Mouse (Mus musculus) myocyte (in vitro differentiated cells): Measurements from ENCODE around the gene Egln3. TPM values are rescaled to one million over a fixed set of nuclear protein-coding genes. Genes with fewer than 3 reads are reported as not detected.

Source experiments
- H3K27me3 ChIP-seq: one replicate; pipeline ENCODE4 v1.6.1; 2011; ENCODE audit not compliant: control insufficient read depth, insufficient read depth, insufficient read length
- H3K36me3 ChIP-seq: one replicate; pipeline ENCODE4 v1.6.1; 2011; ENCODE audit not compliant: control insufficient read depth, insufficient read depth
- H3K4me2 ChIP-seq: one replicate; pipeline ENCODE4 v1.6.1; 2011; ENCODE audit warnings: low read depth, control low read depth
- H3K4me3 ChIP-seq: one replicate; pipeline ENCODE4 v1.5.1; 2011; ENCODE audit warnings: mild to moderate bottlenecking, control low read depth, moderate library complexity
- H3K79me2 ChIP-seq: one replicate; pipeline ENCODE4 v1.6.1; 2011; ENCODE audit not compliant: control insufficient read depth, insufficient read depth
- H3ac ChIP-seq: one replicate; pipeline ENCODE4 v1.6.1; 2011; ENCODE audit not compliant: control insufficient read depth, insufficient read length
- CEBPB ChIP-seq: IDR thresholded peaks from 2 replicates; pipeline ENCODE4 v1.6.1; 2011; ENCODE audit warnings: mild to moderate bottlenecking, moderate library complexity; ENCODE audit not compliant: poor library complexity, insufficient read depth, severe bottlenecking
- E2F4 ChIP-seq: IDR thresholded peaks from one replicate; pipeline ENCODE4 v1.6.1; 2011; ENCODE audit warnings: mild to moderate bottlenecking, control low read depth, moderate library complexity; ENCODE audit not compliant: insufficient read depth
- MAX ChIP-seq: IDR thresholded peaks from one replicate; pipeline ENCODE4 v1.6.1; 2011; ENCODE audit warnings: low read depth, mild to moderate bottlenecking, control low read depth
- MYOD1 ChIP-seq, 3 experiments: IDR thresholded peaks; one replicate each; pipeline ENCODE4 v1.6.1; 2011; ENCODE audit warnings: control low read depth in 2 of 3, low read depth in 2 of 3, mild to moderate bottlenecking in 2 of 3, moderate library complexity in 1 of 3; ENCODE audit not compliant: insufficient read length in 2 of 3, control insufficient read depth in 1 of 3
- MYOG ChIP-seq, 3 experiments: IDR thresholded peaks; one replicate each; pipeline ENCODE4 v1.6.1; 2011; ENCODE audit warnings: control low read depth in 2 of 3, low read depth in 2 of 3, mild to moderate bottlenecking in 2 of 3; ENCODE audit not compliant: insufficient read length in 2 of 3, control insufficient read depth in 1 of 3, insufficient read depth in 1 of 3
- POLR2A ChIP-seq: IDR thresholded peaks from one replicate; pipeline ENCODE4 v1.6.1; 2011; ENCODE audit warnings: low read depth, mild to moderate bottlenecking, control low read depth, moderate library complexity; ENCODE audit not compliant: insufficient read length
- POLR2AphosphoS2 ChIP-seq: IDR thresholded peaks from one replicate; pipeline ENCODE4 v1.6.1; 2011; ENCODE audit warnings: low read depth, control low read depth; ENCODE audit not compliant: insufficient read length
- REST ChIP-seq: IDR thresholded peaks from one replicate; pipeline ENCODE4 v1.6.1; 2011; ENCODE audit warnings: mild to moderate bottlenecking, control low read depth, moderate library complexity; ENCODE audit not compliant: insufficient read depth, insufficient read length
- SRF ChIP-seq: IDR thresholded peaks from one replicate; pipeline ENCODE4 v1.6.1; 2011; ENCODE audit warnings: low read depth; ENCODE audit not compliant: control insufficient read depth, insufficient read length
- TCF12 ChIP-seq: IDR thresholded peaks from one replicate; pipeline ENCODE4 v1.6.1; 2011; ENCODE audit warnings: mild to moderate bottlenecking, control low read depth; ENCODE audit not compliant: poor library complexity, insufficient read depth, severe bottlenecking
- TCF3 ChIP-seq: IDR thresholded peaks from one replicate; pipeline ENCODE4 v1.6.1; 2011; ENCODE audit warnings: low read depth, control low read depth; ENCODE audit not compliant: insufficient read length
- USF1 ChIP-seq: IDR thresholded peaks from one replicate; pipeline ENCODE4 v1.6.1; 2011; ENCODE audit warnings: low read depth, mild to moderate bottlenecking, control low read depth, moderate library complexity
- polyA plus RNA-seq: library from polyadenylated mRNA; unstranded; fragments of >200 nt; fragmentation: generic; extraction: Trizol; gene quantifications from one replicate; pipeline ENCODE4 v1.2.1, GENCODE M21; 2012; ENCODE audit warnings: missing spikeins

Gene Egln3
- polyA plus RNA-seq, 1 experiment, result 130 TPM

DNA sequence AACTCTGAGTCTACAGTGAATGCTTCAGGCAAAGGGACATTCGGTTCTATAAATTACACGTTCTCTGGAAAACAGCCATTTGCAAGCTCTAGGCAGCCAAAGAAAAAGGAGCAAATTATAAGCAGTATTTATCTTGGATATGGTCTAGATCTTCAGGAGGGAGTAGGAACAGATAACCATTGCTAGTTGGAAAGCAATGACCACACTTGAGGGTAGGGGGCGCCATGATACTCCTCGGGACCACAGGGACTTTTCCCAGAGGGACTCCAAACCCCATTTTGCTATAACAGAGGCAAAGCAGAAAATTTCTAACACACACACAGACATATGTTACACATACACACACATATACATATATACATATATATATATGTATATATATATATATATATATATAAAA lies 3.5 kb downstream of the Egln3 start:
- Histone ChIP-seq H3K4me2 (peak overlapping the region; percentile 92), H3K36me3 (peaks cover 9% of the 10 kb centered on the region), H3K79me2 (peaks cover 81% of the 10 kb centered on the region), H3K4me3 (peak overlapping the region; percentile 99), H3ac (no peak overlapping the region), H3K27me3 (no peaks in the 10 kb centered on the region)
- TF ChIP-seq REST (no peak), TCF12 (no peak), TCF3 (no peak), CEBPB (no peak), E2F4 (no peak), MAX (no peak), POLR2AphosphoS2 (no peak), MYOD1 (IDR thresholded peaks at IDR 0.05; ENCODE audit: control insufficient read depth in 1 of 3, insufficient read length in 2 of 3, low read depth in 2 of 3) (no peak), MYOG (IDR thresholded peaks at IDR 0.05; ENCODE audit: control insufficient read depth in 1 of 3, insufficient read depth in 1 of 3, insufficient read length in 2 of 3, low read depth in 2 of 3) (no peak), POLR2A (no peak), USF1 (no peak), SRF (no peak)

DNA sequence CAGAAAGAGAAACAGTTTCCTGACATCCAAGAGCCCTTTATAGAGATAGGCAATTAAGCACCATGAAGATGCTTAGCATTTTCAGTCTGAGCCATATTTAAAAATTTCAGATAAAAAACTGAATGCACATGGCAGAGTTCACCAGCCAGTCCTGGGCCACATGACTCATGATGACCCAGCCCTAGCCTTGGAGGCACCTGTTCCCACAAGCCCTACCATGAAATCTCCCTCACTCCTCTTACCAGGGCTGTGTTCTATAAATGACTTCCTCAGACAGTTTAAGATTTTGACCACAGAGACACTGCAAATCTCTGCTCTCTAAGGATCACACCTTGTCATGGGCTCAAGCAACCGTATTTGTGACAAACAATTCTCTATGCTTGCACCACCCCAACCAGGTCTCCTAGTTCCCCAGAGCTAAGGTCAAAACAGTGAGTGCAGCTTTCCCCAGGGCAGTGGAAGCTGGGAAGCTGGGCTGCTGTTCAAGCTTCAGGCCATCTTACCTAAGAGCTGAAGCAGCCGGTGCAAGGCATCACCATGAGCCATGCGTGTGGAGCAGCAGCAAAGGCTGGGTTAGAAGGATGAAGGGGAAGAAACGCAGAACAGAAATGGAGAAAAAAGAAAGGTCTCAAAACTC lies 5.3 kb downstream of the Egln3 start:
- Histone ChIP-seq H3K4me3 (peak overlapping the region; percentile 99), H3K79me2 (peaks cover 97% of the 10 kb centered on the region), H3K27me3 (no peaks in the 10 kb centered on the region), H3K36me3 (peaks cover 13% of the 10 kb centered on the region), H3K4me2 (peak overlapping the region; percentile 92), H3ac (no peak overlapping the region)
- TF ChIP-seq MYOD1 (IDR thresholded peaks at IDR 0.05; ENCODE audit: control insufficient read depth in 1 of 3, insufficient read length in 2 of 3, low read depth in 2 of 3), result peak; percentile 39 to 96 (median 89)
- TF ChIP-seq TCF3, result no peak
- TF ChIP-seq E2F4, result no peak
- peak; percentile 69 for TF ChIP-seq USF1
- TF ChIP-seq CEBPB, result 0 out of 2 replicates have a peak, but pooled peaks have one; percentile 1
- peak; percentile 82 for TF ChIP-seq TCF12
- TF ChIP-seq POLR2AphosphoS2, result no peak
- peak; percentile 59 to 87 (median 85) for TF ChIP-seq MYOG (IDR thresholded peaks at IDR 0.05; ENCODE audit: control insufficient read depth in 1 of 3, insufficient read depth in 1 of 3, insufficient read length in 2 of 3, low read depth in 2 of 3)
- TF ChIP-seq REST, result no peak

DNA sequence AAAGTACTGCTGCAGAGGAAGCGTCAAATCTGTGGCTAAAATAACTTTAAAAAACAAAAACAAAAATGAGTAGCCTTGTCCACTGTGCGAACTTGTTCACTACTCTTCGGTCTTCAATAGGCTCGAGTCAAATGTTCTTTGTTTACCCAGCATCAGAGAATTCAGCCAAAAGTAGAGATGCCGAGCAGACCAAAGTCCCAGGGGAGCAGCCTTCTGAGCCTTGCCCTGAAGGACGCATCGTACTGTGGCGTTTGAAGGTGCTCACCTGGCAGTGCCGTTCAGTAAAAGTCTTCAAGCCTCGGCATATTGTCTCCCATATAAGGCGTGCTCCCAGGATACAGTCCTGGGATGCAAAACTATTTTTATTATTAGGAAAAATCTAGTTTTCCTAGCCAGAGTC lies 5.8 kb downstream of the Egln3 start:
- Histone ChIP-seq H3K4me3 (peak overlapping the region; percentile 99), H3K4me2 (peak overlapping the region; percentile 92), H3ac (no peak overlapping the region), H3K27me3 (no peaks in the 10 kb centered on the region), H3K36me3 (peaks cover 13% of the 10 kb centered on the region), H3K79me2 (peaks cover 97% of the 10 kb centered on the region)
- TF ChIP-seq POLR2AphosphoS2, result no peak
- TF ChIP-seq SRF, result no peak
- TF ChIP-seq MYOG (IDR thresholded peaks at IDR 0.05; ENCODE audit: control insufficient read depth in 1 of 3, insufficient read depth in 1 of 3, insufficient read length in 2 of 3, low read depth in 2 of 3), result no peak
- no peak for TF ChIP-seq CEBPB
- TF ChIP-seq MYOD1 (IDR thresholded peaks at IDR 0.05; ENCODE audit: control insufficient read depth in 1 of 3, insufficient read length in 2 of 3, low read depth in 2 of 3), result no peak

DNA sequence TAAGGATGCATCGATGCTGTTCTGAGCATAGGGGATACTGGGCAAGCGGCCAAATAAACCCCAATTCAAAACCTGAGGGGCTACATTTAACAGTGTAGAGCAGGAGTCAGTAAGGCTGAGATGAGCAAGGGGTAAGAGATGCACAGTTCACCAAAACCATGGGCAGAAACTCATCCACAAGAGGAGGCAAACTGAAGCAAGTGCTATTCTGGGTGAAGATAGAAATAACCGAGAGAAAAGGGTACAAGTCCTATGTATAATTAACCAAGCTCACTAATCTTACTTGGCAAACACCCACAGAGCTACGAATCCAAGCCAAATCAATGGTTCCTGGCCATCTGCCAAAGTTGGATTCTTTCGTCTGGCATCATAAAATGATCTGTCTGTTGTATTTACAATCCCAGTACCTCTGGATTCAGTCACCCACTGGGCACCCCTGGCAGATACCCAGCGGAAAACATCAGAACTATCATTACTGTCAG lies 6.3 kb downstream of the Egln3 start:
- Histone ChIP-seq H3K27me3 (no peaks in the 10 kb centered on the region), H3K4me2 (peak overlapping the region; percentile 92), H3K4me3 (no peak overlapping the region), H3K36me3 (peaks cover 13% of the 10 kb centered on the region), H3ac (no peak overlapping the region), H3K79me2 (peaks cover 97% of the 10 kb centered on the region)
- TF ChIP-seq CEBPB (no peak), USF1 (no peak), MYOG (IDR thresholded peaks at IDR 0.05; ENCODE audit: control insufficient read depth in 1 of 3, insufficient read depth in 1 of 3, insufficient read length in 2 of 3, low read depth in 2 of 3) (no peak), REST (no peak), E2F4 (no peak)

DNA sequence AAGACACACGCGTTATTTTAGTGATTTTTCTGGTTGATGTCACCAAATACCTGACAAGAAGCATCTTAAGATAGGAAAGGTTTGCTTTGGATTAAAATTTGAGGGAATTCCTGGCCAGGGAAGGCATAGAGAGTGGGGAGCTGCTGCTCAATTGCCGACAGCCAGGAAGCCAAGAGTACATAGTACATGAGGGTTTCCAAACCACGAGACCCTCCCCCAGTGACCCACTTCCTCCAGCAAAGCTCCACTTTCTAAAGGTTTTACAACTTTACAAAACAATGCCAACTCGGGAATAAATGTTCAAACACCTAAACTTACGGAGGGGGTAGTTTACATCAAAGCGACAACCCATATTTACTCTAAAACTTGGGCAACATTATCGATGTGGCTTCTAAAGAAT lies 6.8 kb downstream of the Egln3 start:
- no peaks in the 10 kb centered on the region for H3K27me3 ChIP-seq
- H3K36me3 ChIP-seq, result peaks cover 13% of the 10 kb centered on the region
- H3ac ChIP-seq, result no peak overlapping the region
- H3K79me2 ChIP-seq, result peaks cover 96% of the 10 kb centered on the region
- TF ChIP-seq MAX (no peak), E2F4 (no peak)
- H3K4me2 ChIP-seq, result peak overlapping the region; percentile 92
- no peak overlapping the region for H3K4me3 ChIP-seq
